Mouse (Mus musculus) E14TG2a.4 (cell line): ENCODE measurements around the gene Irf2bp2.

Experiments used
- CTCF ChIP-seq: conservative IDR thresholded peaks from 2 replicates; pipeline ENCODE4 v1.5.1; 2014; ENCODE audit warnings: low read length
- NANOG ChIP-seq: IDR thresholded peaks from 2 replicates; pipeline ENCODE4 v1.6.1; 2014; ENCODE audit warnings: borderline replicate concordance, low read length, mixed read lengths
- POU5F1 ChIP-seq: IDR thresholded peaks from 2 replicates; pipeline ENCODE4 v1.6.1; 2014; ENCODE audit warnings: low read length, borderline replicate concordance

GRCm38 (mm10) chr8:126590024-126590529 is 3.7 kb downstream of the Irf2bp2 start:
- TF ChIP-seq CTCF, result no peak
- TF ChIP-seq NANOG, result no peak
- TF ChIP-seq POU5F1, result no peak
